Mouse (Mus musculus): Measurements from ENCODE around the gene Ldb3. TPM values are rescaled to one million over a fixed set of nuclear protein-coding genes. Genes with fewer than 3 reads are reported as not detected.

Ldb3 gene
- total RNA-seq, 1 experiment from 2014 or later: not detected

- ATAC-seq (ENCODE audit: extremely low read depth, insufficient number of reproducible peaks, low FRiP score, poor library complexity, severe bottlenecking): no peak
Measured at GRCm38 (mm10) chr14:34493682-34494081, 94.8 kb downstream of the Ldb3 start.

DNA sequence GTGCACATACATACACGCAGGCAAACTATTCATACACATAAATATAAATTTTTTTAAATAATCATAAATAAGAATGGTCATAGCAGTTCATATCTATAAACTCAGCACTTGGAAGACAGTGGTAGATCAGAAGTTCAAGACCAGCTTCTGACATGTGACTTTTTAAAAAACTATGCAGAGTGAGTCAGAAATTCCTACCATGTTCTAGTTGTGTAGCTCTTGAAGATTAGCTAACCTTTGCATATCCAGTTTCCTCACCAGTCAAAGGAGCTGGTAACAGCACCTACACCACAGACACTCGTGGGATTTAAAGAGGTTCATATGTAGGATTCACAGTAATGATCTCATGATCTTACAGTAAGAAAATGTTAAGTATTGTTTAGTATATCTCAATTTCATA lies 95.8 kb downstream of the Ldb3 start:
- no peak for ATAC-seq (ENCODE audit: extremely low read depth, insufficient number of reproducible peaks, low FRiP score, poor library complexity, severe bottlenecking)

GRCm38 (mm10) chr14:34490965-34491364 lies 97.5 kb downstream of the Ldb3 start:
- ATAC-seq (ENCODE audit: extremely low read depth, insufficient number of reproducible peaks, low FRiP score, poor library complexity, severe bottlenecking): no peak

GRCm38 (mm10) chr14:34489928-34490327 lies 98.6 kb downstream of the Ldb3 start:
- no peak for ATAC-seq (ENCODE audit: extremely low read depth, insufficient number of reproducible peaks, low FRiP score, poor library complexity, severe bottlenecking)

GRCm38 (mm10) chr14:34486169-34486568 lies 102.3 kb downstream of the Ldb3 start:
- ATAC-seq (ENCODE audit: extremely low read depth, insufficient number of reproducible peaks, low FRiP score, poor library complexity, severe bottlenecking): no peak

DNA sequence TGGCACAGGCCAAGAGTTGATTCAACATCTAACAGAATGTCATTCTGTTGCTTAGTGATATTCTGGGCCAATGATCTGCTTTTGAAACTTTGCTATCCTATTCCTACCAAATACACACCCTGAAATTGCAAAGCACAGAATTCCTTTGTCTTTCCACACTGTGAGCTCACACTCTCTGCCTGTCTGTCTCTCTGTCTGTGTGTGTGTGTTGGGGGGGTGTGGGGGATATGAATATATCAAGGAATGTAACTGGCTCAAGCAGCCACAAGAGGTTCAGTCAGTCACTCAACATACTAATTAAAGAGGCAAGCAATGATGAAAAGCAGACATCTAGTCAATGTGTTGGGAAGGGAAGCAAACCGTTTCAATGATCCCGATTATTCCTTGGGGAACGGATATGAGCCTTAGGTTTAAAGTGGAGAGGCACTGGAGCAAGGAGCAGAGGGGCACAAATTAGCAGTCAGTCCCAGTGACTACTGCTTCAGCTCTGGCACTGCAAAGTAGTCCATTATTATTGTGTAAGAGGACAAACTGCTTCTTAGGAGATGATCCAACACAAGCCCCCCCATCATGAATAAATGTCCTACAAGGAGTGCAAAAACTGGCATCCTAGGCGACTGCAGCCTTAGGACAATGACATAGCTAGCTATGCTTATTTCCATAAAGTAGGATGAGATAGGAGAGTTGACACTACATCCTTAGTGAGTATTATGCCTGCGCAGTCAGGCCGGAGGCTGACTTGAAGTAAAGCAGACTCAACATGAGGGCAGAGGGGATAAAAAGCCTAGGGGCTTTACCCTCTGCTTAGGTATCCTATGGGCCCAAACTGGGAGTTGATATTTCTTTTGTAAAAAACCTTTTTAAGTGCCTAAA lies 104.8 kb downstream of the Ldb3 start:
- no peak for ATAC-seq (ENCODE audit: extremely low read depth, insufficient number of reproducible peaks, low FRiP score, poor library complexity, severe bottlenecking)

Other genes with a start within 250 kb of the Ldb3 start
- gene Fam25c, start 233.2 kb downstream of the Ldb3 start, total RNA-seq (2017): not detected in 2 replicates
- not detected in 2 replicates for gene Sncg, start 213.9 kb downstream of the Ldb3 start, total RNA-seq (2017)
- gene Mmrn2, start 213.2 kb downstream of the Ldb3 start, total RNA-seq (2017): not detected in 2 replicates
- gene Bmpr1a, start 85.3 kb downstream of the Ldb3 start, total RNA-seq (2017): 5.5 and 5.9 TPM in 2 replicates
- not detected in 2 replicates for gene 9230112D13Rik, start 65.9 kb downstream of the Ldb3 start, total RNA-seq (2017)
- not detected in 2 replicates for gene Opn4, start 11.5 kb upstream of the Ldb3 start, total RNA-seq (2017)
- 104 and 121 TPM in 2 replicates for gene Wapl, start 85.2 kb upstream of the Ldb3 start, total RNA-seq (2017)
- not detected in 2 replicates for gene Grid1, start 231.4 kb upstream of the Ldb3 start, total RNA-seq (2017)

Data from neutrophil, adult 5-6 weeks (primary cell).